Mouse (Mus musculus): ENCODE data around the gene Cyp4f18. TPM values are rescaled to one million over a fixed set of nuclear protein-coding genes. Genes with fewer than 3 reads are reported as not detected.

Gene Cyp4f18
- total RNA-seq, 2 experiments from 2014 or later: not detected

Other genes starting within 250 kb of the Cyp4f18 start
- 10 to 100 TPM; 11.5 to 11.6 TPM for gene Zfp709, start 127.6 kb downstream of the Cyp4f18 start, total RNA-seq (2021)
- gene Zfp882, start 101.0 kb downstream of the Cyp4f18 start, total RNA-seq (2021): 10 to 100 TPM; 15.2 to 16.2 TPM
- gene Zfp617, start 101.0 kb downstream of the Cyp4f18 start, total RNA-seq (2021): 10 to 100 TPM; 24.5 to 26.0 TPM
- gene Zfp961, start 58.6 kb downstream of the Cyp4f18 start, total RNA-seq (2021): 10 to 100 TPM; 16.7 to 20.0 TPM
- gene Olfr372, start 31.6 kb upstream of the Cyp4f18 start, total RNA-seq (2021): not detected
- gene Olfr373, start 73.6 kb upstream of the Cyp4f18 start, total RNA-seq (2021): not detected
- not detected for gene Olfr374, start 97.4 kb upstream of the Cyp4f18 start, total RNA-seq (2021)
- 10 to 100 TPM; 24.9 to 26.6 TPM for gene Tpm4, start 125.3 kb upstream of the Cyp4f18 start, total RNA-seq (2021)
- 10 to 100 TPM; 39.8 to 41.4 TPM for gene Rab8a, start 151.6 kb upstream of the Cyp4f18 start, total RNA-seq (2021)
- under 1 TPM in 1 of 2 experiments, not detected in 1; 0.25 TPM for gene Hsh2d, start 180.0 kb upstream of the Cyp4f18 start, total RNA-seq (2021)
- under 1 TPM in 1 of 2 experiments, not detected in 1; 0.47 TPM for gene Cib3, start 203.2 kb upstream of the Cyp4f18 start, total RNA-seq (2021)
- not detected for gene Gm11034, start 204.0 kb upstream of the Cyp4f18 start, total RNA-seq (2021)
- gene Fam32a, start 210.1 kb upstream of the Cyp4f18 start, total RNA-seq (2021): 10 to 100 TPM; 64.2 to 70.1 TPM
- gene Ap1m1, start 230.4 kb upstream of the Cyp4f18 start, total RNA-seq (2021): 10 to 100 TPM; 84.2 to 87.4 TPM

Measured in layer of hippocampus, adult 18-20 months (tissue).